Mouse (Mus musculus) kidney, adult 2 months (tissue): ENCODE measurements around the gene C1s1.
"Not testable (repeated sequence)": the region's sequence is repeated elsewhere in the genome, so short reads cannot be mapped to it uniquely, and the experiment has no call there.

Experiments used
- CTCF ChIP-seq: fragments of 200-500 bp; conservative IDR thresholded peaks from 2 replicates; pipeline ENCODE4 v1.5.1; 2011; ENCODE audit warnings: low read depth, mild to moderate bottlenecking, control low read depth, low read length, moderate library complexity, mixed read lengths; ENCODE audit not compliant: insufficient read depth, insufficient read length
- POLR2A ChIP-seq: fragments of 200-500 bp; IDR thresholded peaks from one replicate; pipeline ENCODE4 v1.6.1; 2011; ENCODE audit warnings: low read depth, low read length, control low read depth

GRCm38 (mm10) chr6:124509192-124509591 lies 33.0 kb downstream of the C1s1 start:
- TF ChIP-seq CTCF, POLR2A: not testable (repeated sequence)
